Mouse (Mus musculus) midbrain, embryonic 14.5 days (tissue): ENCODE data around the gene Mrpl39. TPM values are rescaled to one million over a fixed set of nuclear protein-coding genes. Genes with fewer than 3 reads are reported as not detected.

Source experiments
- ATAC-seq: fragments of 200-750 bp; cut with Nextera tagmentation; 2 replicates; pipeline ENCODE4 v1.8.0; 2017; ENCODE audit warnings: moderate number of reproducible peaks, moderate library complexity; ENCODE audit not compliant: low FRiP score, low TSS enrichment
- DNase-seq: peaks from one replicate; pipeline ENCODE4 v3.0.0-alpha.2; 2015
- H3K27ac ChIP-seq: fragments of 300-500 bp; sonication (generic); replicated peaks from 2 replicates; pipeline ENCODE4 v1.5.1; 2014; ENCODE audit warnings: mild to moderate bottlenecking, low read depth, low read length, moderate library complexity
- H3K27me3 ChIP-seq: fragments of 300-500 bp; sonication (generic); 2 replicates; pipeline ENCODE4 v1.6.1; 2014; ENCODE audit warnings: low read length, control low read depth, mixed read lengths; ENCODE audit not compliant: control insufficient read depth, insufficient read depth
- H3K36me3 ChIP-seq: fragments of 300-500 bp; sonication (generic); 2 replicates; pipeline ENCODE4 v1.6.1; 2014; ENCODE audit warnings: low read length, control low read depth; ENCODE audit not compliant: control insufficient read depth, insufficient read depth
- H3K4me1 ChIP-seq: fragments of 300-500 bp; sonication (generic); 2 replicates; pipeline ENCODE4 v1.6.1; 2014; ENCODE audit warnings: mild to moderate bottlenecking, antibody characterized with exemption, low read length, control low read depth; ENCODE audit not compliant: control insufficient read depth, insufficient read depth
- H3K4me2 ChIP-seq: fragments of 300-500 bp; sonication (generic); 2 replicates; pipeline ENCODE4 v1.6.1; 2014; ENCODE audit warnings: mild to moderate bottlenecking, low read length, moderate library complexity
- H3K4me3 ChIP-seq: fragments of 300-500 bp; sonication (generic); replicated peaks from 2 replicates; pipeline ENCODE4 v1.5.1; 2014; ENCODE audit warnings: low read depth, low read length
- H3K9ac ChIP-seq: fragments of 300-500 bp; sonication (generic); replicated peaks from 2 replicates; pipeline ENCODE4 v1.6.1; 2014; ENCODE audit warnings: mild to moderate bottlenecking, low read length, moderate library complexity
- H3K9me3 ChIP-seq: fragments of 300-500 bp; sonication (generic); 2 replicates; pipeline ENCODE4 v1.6.1; 2016; ENCODE audit warnings: low read length, control low read depth, mixed read lengths; ENCODE audit not compliant: control insufficient read depth
- WGBS: fragments of 180-500 bp; shearing (Covaris S2); extraction: QIAGEN DNeasy Blood & Tissue Kit; methylation state at CpG from one replicate; pipeline ENCODE4 v1.1.7; 2014; 5-methylcytosine and 5-hydroxymethylcytosine counted together
- polyA plus RNA-seq: library from polyadenylated mRNA; unstranded; fragments of >200 nt; fragmentation: Nextera tagmentation; extraction: Ambion mirVana; gene quantifications from 2 replicates; pipeline ENCODE4 v1.2.1, GENCODE M21; 2014

The Mrpl39 gene
- polyA plus RNA-seq, 1 experiment from 2014 or later = 43.1 TPM

- H3K27me3 ChIP-seq = no peaks in the 10 kb centered on the region
- H3K36me3 ChIP-seq = peaks cover 30% of the 10 kb centered on the region
- DNase-seq (no peak), ATAC-seq (no peak)
- no peak overlapping the region for H3K4me2 ChIP-seq
- no peak overlapping the region for H3K4me3 ChIP-seq
- WGBS = 92% methylated on average over 13 of the region's 13 CpGs
- H3K9me3 ChIP-seq = no peaks in the 10 kb centered on the region
- H3K27ac ChIP-seq = no peak overlapping the region
- no peak overlapping the region for H3K9ac ChIP-seq
- H3K4me1 ChIP-seq = no peaks in the 10 kb centered on the region
These were observed 18.6 kb downstream of the Mrpl39 start for GRCm38 (mm10) chr16:84716724-84717617.

- H3K9ac ChIP-seq = no peak overlapping the region
- DNase-seq = no peak
- no peak overlapping the region for H3K27ac ChIP-seq
- H3K4me2 ChIP-seq = no peak overlapping the region
- ATAC-seq = no peak
- no peaks in the 10 kb centered on the region for H3K9me3 ChIP-seq
- peaks cover 22% of the 10 kb centered on the region for H3K36me3 ChIP-seq
- H3K27me3 ChIP-seq = no peaks in the 10 kb centered on the region
- H3K4me1 ChIP-seq = no peaks in the 10 kb centered on the region
- no peak overlapping the region for H3K4me3 ChIP-seq
- 91% methylated on average over 7 of the region's 7 CpGs for WGBS
These were observed 19.3 kb downstream of the Mrpl39 start for GRCm38 (mm10) chr16:84716197-84716596.

GRCm38 (mm10) chr16:84714978-84715377 lies 20.6 kb downstream of the Mrpl39 start:
- no peak overlapping the region for H3K4me3 ChIP-seq
- H3K4me1 ChIP-seq = no peaks in the 10 kb centered on the region
- no peak overlapping the region for H3K9ac ChIP-seq
- no peaks in the 10 kb centered on the region for H3K9me3 ChIP-seq
- no peak overlapping the region for H3K4me2 ChIP-seq
- DNase-seq (no peak), ATAC-seq (no peak)
- no peak overlapping the region for H3K27ac ChIP-seq
- H3K27me3 ChIP-seq = no peaks in the 10 kb centered on the region
- 93% methylated on average over 6 of the region's 6 CpGs for WGBS
- peaks cover 10% of the 10 kb centered on the region for H3K36me3 ChIP-seq

- no peak overlapping the region for H3K4me3 ChIP-seq
- no peak overlapping the region for H3K27ac ChIP-seq
- no peak overlapping the region for H3K9ac ChIP-seq
- H3K4me1 ChIP-seq = no peaks in the 10 kb centered on the region
- H3K9me3 ChIP-seq = no peaks in the 10 kb centered on the region
- ATAC-seq (no peak), DNase-seq (no peak)
- no peak overlapping the region for H3K4me2 ChIP-seq
- H3K27me3 ChIP-seq = no peaks in the 10 kb centered on the region
- 92% methylated on average over 4 of the region's 4 CpGs for WGBS
- H3K36me3 ChIP-seq = peaks cover 10% of the 10 kb centered on the region
These were observed 21.6 kb downstream of the Mrpl39 start for GRCm38 (mm10) chr16:84713926-84714325.

- H3K27me3 ChIP-seq = no peaks in the 10 kb centered on the region
- WGBS = 92% methylated on average over 4 of the region's 4 CpGs
- H3K9ac ChIP-seq = no peak overlapping the region
- H3K4me1 ChIP-seq = no peaks in the 10 kb centered on the region
- no peak overlapping the region for H3K4me3 ChIP-seq
- peaks cover 5% of the 10 kb centered on the region for H3K36me3 ChIP-seq
- H3K9me3 ChIP-seq = no peaks in the 10 kb centered on the region
- no peak overlapping the region for H3K4me2 ChIP-seq
- H3K27ac ChIP-seq = no peak overlapping the region
- DNase-seq (no peak), ATAC-seq (no peak)
These were observed 22.4 kb downstream of the Mrpl39 start for GRCm38 (mm10) chr16:84713156-84713555.

- no peaks in the 10 kb centered on the region for H3K4me1 ChIP-seq
- no peak overlapping the region for H3K4me2 ChIP-seq
- H3K4me3 ChIP-seq = no peak overlapping the region
- H3K9ac ChIP-seq = no peak overlapping the region
- WGBS = 86% methylated on average over 2 of the region's 2 CpGs
- H3K27me3 ChIP-seq = 0 out of 2 replicates have a peak, but pooled peaks cover 5% of the 10 kb centered on the region
- DNase-seq (no peak), ATAC-seq (no peak)
- H3K36me3 ChIP-seq = no peaks in the 10 kb centered on the region
- H3K9me3 ChIP-seq = no peaks in the 10 kb centered on the region
- H3K27ac ChIP-seq = no peak overlapping the region
These were observed 26.9 kb downstream of the Mrpl39 start for GRCm38 (mm10) chr16:84708649-84709048.

GRCm38 (mm10) chr16:84707802-84708201 lies 27.7 kb downstream of the Mrpl39 start:
- H3K27me3 ChIP-seq = peaks cover 11% of the 10 kb centered on the region
- ATAC-seq = no peak
- no peak overlapping the region for H3K9ac ChIP-seq
- no peaks in the 10 kb centered on the region for H3K36me3 ChIP-seq
- WGBS = 77% methylated on average over 4 of the region's 4 CpGs
- H3K9me3 ChIP-seq = no peaks in the 10 kb centered on the region
- no peak for DNase-seq
- H3K4me1 ChIP-seq = no peaks in the 10 kb centered on the region
- H3K4me3 ChIP-seq = no peak overlapping the region
- no peak overlapping the region for H3K4me2 ChIP-seq
- no peak overlapping the region for H3K27ac ChIP-seq

GRCm38 (mm10) chr16:84706571-84706970 lies 29.0 kb downstream of the Mrpl39 start:
- Histone ChIP-seq H3K27ac (no peak overlapping the region), H3K4me2 (no peak overlapping the region), H3K4me3 (no peak overlapping the region), H3K9ac (no peak overlapping the region), H3K4me1 (no peaks in the 10 kb centered on the region), H3K9me3 (no peaks in the 10 kb centered on the region), H3K27me3 (peaks cover 15% of the 10 kb centered on the region), H3K36me3 (no peaks in the 10 kb centered on the region)
- DNase-seq (no peak), ATAC-seq (no peak)
- WGBS = 86% methylated on average over 6 of the region's 6 CpGs

- H3K9me3 ChIP-seq = no peaks in the 10 kb centered on the region
- H3K27ac ChIP-seq = no peak overlapping the region
- peaks cover 15% of the 10 kb centered on the region for H3K27me3 ChIP-seq
- H3K4me2 ChIP-seq = no peak overlapping the region
- no peaks in the 10 kb centered on the region for H3K36me3 ChIP-seq
- no peak overlapping the region for H3K9ac ChIP-seq
- H3K4me1 ChIP-seq = no peaks in the 10 kb centered on the region
- H3K4me3 ChIP-seq = no peak overlapping the region
- ATAC-seq = no peak
- no peak for DNase-seq
- WGBS = 83% methylated on average over 5 of the region's 5 CpGs
These were observed 30.0 kb downstream of the Mrpl39 start for GRCm38 (mm10) chr16:84705507-84705906.
